ENCODE assay signal across 7 mouse cellular contexts in the genomic region with DNA sequence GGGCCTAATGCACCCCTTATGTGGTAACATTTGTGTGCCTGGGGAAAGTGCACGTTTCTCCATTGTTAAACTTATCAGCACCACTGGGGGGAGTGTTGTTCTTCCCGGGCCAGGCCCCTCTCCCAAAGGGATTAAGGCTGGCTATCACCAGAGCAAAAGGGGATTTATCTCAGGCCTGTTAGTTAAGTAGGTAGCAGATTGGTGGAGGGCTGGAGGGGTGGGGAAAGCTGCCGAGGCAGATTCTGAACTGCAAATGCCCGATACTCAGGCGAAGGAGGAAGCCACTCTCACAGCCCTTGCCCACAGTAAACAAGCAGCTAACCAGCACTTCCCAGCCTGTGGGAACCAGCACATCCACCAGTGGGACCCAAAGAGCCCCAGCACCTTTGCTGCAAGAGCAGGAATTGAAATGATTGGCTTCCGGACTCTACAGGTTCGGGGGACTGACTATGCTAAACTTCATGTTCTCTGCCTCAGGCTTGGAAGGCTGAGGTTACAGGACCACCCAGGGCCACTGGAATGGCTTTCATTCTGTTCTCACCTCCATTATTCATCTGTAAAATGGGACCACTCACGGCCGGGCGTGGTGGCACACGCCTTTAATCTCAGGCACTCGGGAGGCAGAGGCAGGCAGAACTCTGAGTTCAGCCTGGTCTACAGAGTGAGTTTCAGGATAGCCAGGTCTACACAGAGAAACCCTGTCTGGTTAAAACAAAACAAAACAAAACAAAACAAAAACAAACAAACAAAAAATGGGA. TPM values are rescaled to one million over a fixed set of nuclear protein-coding genes. Genes with fewer than 3 reads are reported as not detected.
DNase-seq lines count a peak whose midpoint lies in the region; ATAC-seq and TF ChIP-seq lines count a peak whose summit lies in the region.

No protein-coding gene starts in this region.

- no peak for TF ChIP-seq POLR2A in small intestine, adult 2 months (IDR thresholded peaks at IDR 0.05; ENCODE audit: low read depth, low read length)

- H3K27me3 ChIP-seq in liver, postnatal 0 days (ENCODE audit: insufficient read depth, low read length), result no peaks in the 10 kb centered on the region
- no peaks in the 10 kb centered on the region for H3K27me3 ChIP-seq in liver, embryonic 11.5 days (replicated peaks; ENCODE audit: control insufficient read depth, insufficient read depth, low read length)
- no peaks in the 10 kb centered on the region for H3K27me3 ChIP-seq in kidney, postnatal 0 days (ENCODE audit: insufficient read depth, low read length)
- no peaks in the 10 kb centered on the region for H3K27me3 ChIP-seq in small intestine, adult 2 months (ENCODE audit: control insufficient read depth, insufficient read depth, low read length)

- H3K27ac ChIP-seq in liver, postnatal 0 days (ENCODE audit: low read depth), result no peak overlapping the region
- no peak overlapping the region for H3K27ac ChIP-seq in liver, embryonic 11.5 days (ENCODE audit: low read depth, low read length)
- no peak overlapping the region for H3K27ac ChIP-seq in kidney, postnatal 0 days
- H3K27ac ChIP-seq in small intestine, adult 2 months (ENCODE audit: insufficient read depth, low read depth, low read length), result no peak overlapping the region

- DNase-seq in liver, postnatal 0 days, result no peak
- no peak for DNase-seq in liver, embryonic 11.5 days (ENCODE audit: low spot score)
- peak; percentile 90 for DNase-seq in ZHBTc4 (ENCODE audit: low read depth, low spot score)
- DNase-seq in embryo, embryonic 10.5 days (ENCODE audit: low spot score), result peak; percentile 41
- DNase-seq in kidney, postnatal 0 days (ENCODE audit: low spot score), result peak; percentile 62
- DNase-seq in layer of hippocampus, adult 8-10 months (ENCODE audit: low spot score in 2 of 2), result no peak

- ATAC-seq in liver, postnatal 0 days, result no peak
- no peak for ATAC-seq in liver, embryonic 11.5 days (replicated peaks; ENCODE audit: low FRiP score)
- ATAC-seq in kidney, postnatal 0 days (replicated peaks; ENCODE audit: low FRiP score, low read depth), result no peak

- H3K4me2 ChIP-seq in liver, postnatal 0 days (ENCODE audit: low read depth, low read length), result no peak overlapping the region
- H3K4me2 ChIP-seq in liver, embryonic 11.5 days, result no peak overlapping the region
- H3K4me2 ChIP-seq in kidney, postnatal 0 days (ENCODE audit: low read length), result no peak overlapping the region

- H3K36me3 ChIP-seq in liver, postnatal 0 days (replicated peaks; ENCODE audit: insufficient read depth, low read length), result no peaks in the 10 kb centered on the region
- H3K36me3 ChIP-seq in liver, embryonic 11.5 days (ENCODE audit: control insufficient read depth, insufficient read depth, low read length), result no peaks in the 10 kb centered on the region
- H3K36me3 ChIP-seq in kidney, postnatal 0 days (ENCODE audit: insufficient read depth, low read length), result no peaks in the 10 kb centered on the region
- no peaks in the 10 kb centered on the region for H3K36me3 ChIP-seq in small intestine, adult 2 months (ENCODE audit: control insufficient read depth, insufficient read depth, low read length)

- no peaks in the 10 kb centered on the region for H3K9me3 ChIP-seq in liver, postnatal 0 days (ENCODE audit: low read length)
- no peaks in the 10 kb centered on the region for H3K9me3 ChIP-seq in liver, embryonic 11.5 days (ENCODE audit: control insufficient read depth, low read length)
- no peaks in the 10 kb centered on the region for H3K9me3 ChIP-seq in kidney, postnatal 0 days (replicated peaks; ENCODE audit: low read length)

- TF ChIP-seq CTCF in liver, postnatal 0 days (IDR thresholded peaks at IDR 0.05; ENCODE audit: low read depth), result peak; percentile 41
- TF ChIP-seq CTCF in kidney, postnatal 0 days (IDR thresholded peaks at IDR 0.05; ENCODE audit: low read depth), result peak; percentile 67
- TF ChIP-seq CTCF in small intestine, adult 2 months (IDR thresholded peaks at IDR 0.05; ENCODE audit: extremely low read depth, insufficient read length, insufficient replicate concordance, low read depth, low read length), result peak; percentile 16; the same call in 1 of the 2 replicates

- no peak for TF ChIP-seq EP300 in liver, postnatal 0 days (IDR thresholded peaks at IDR 0.05; ENCODE audit: low read depth)

- no peaks in the 10 kb centered on the region for H3K4me1 ChIP-seq in liver, postnatal 0 days (ENCODE audit: insufficient read depth)
- H3K4me1 ChIP-seq in liver, embryonic 11.5 days (replicated peaks; ENCODE audit: control insufficient read depth, insufficient read depth, low read length), result no peaks in the 10 kb centered on the region
- no peaks in the 10 kb centered on the region for H3K4me1 ChIP-seq in kidney, postnatal 0 days (replicated peaks; ENCODE audit: insufficient read depth, low read length)
- H3K4me1 ChIP-seq in small intestine, adult 2 months (ENCODE audit: control insufficient read depth, insufficient read depth, insufficient read length, low read length), result no peaks in the 10 kb centered on the region

- H3K9ac ChIP-seq in liver, postnatal 0 days (replicated peaks), result no peak overlapping the region
- H3K9ac ChIP-seq in liver, embryonic 11.5 days (ENCODE audit: low read depth, low read length), result no peak overlapping the region
- H3K9ac ChIP-seq in kidney, postnatal 0 days (ENCODE audit: low read depth, low read length), result no peak overlapping the region

- no peak overlapping the region for H3K4me3 ChIP-seq in liver, postnatal 0 days (ENCODE audit: low read depth, low read length)
- H3K4me3 ChIP-seq in liver, embryonic 11.5 days (ENCODE audit: low read depth, low read length), result no peak overlapping the region
- H3K4me3 ChIP-seq in kidney, postnatal 0 days (replicated peaks; ENCODE audit: low read depth, low read length), result no peak overlapping the region
- no peak overlapping the region for H3K4me3 ChIP-seq in small intestine, adult 2 months (ENCODE audit: low read depth, low read length)

- WGBS in liver, postnatal 0 days (ENCODE audit: insufficient replicate concordance), result 53% methylated on average over 12 of the region's 12 CpGs
- 52% methylated on average over 12 of the region's 12 CpGs for WGBS in liver, embryonic 11.5 days
- 62% methylated on average over 12 of the region's 12 CpGs for WGBS in kidney, postnatal 0 days
- WGBS in small intestine, adult 2 months, result 61% methylated on average over 12 of the region's 12 CpGs

RNA-seq across cellular contexts. Expression of gene Scand1, which starts 32.5 kb away (rescaled TPM):
- polyA plus RNA-seq in liver, postnatal 0 days (2015; fragmentation: Nextera tagmentation; extraction: Ambion mirVana), result 56.7 and 70.2 TPM in 2 replicates
- 58.9 and 63.6 TPM in 2 replicates for polyA plus RNA-seq in liver, embryonic 11.5 days (2014; fragmentation: Nextera tagmentation; extraction: Ambion mirVana)
- 140 and 181 TPM in 2 replicates for polyA plus RNA-seq in kidney, postnatal 0 days (2015; fragmentation: Nextera tagmentation; extraction: Ambion mirVana)
- polyA plus RNA-seq in small intestine, adult 2 months (2012; rRNA removed), result 234 and 518 TPM in 2 replicates
- 10 to 100 TPM; 59.9 to 80.3 (median 72.3) TPM for total RNA-seq in layer of hippocampus, adult 8-10 months (2022)

RNA-seq across cellular contexts. Expression of gene Cnbd2, which starts 32.9 kb away (rescaled TPM):
- 3.5 and 4.0 TPM in 2 replicates for polyA plus RNA-seq in liver, postnatal 0 days (2015; fragmentation: Nextera tagmentation; extraction: Ambion mirVana)
- polyA plus RNA-seq in liver, embryonic 11.5 days (2014; fragmentation: Nextera tagmentation; extraction: Ambion mirVana), result 2.6 and 2.9 TPM in 2 replicates
- polyA plus RNA-seq in kidney, postnatal 0 days (2015; fragmentation: Nextera tagmentation; extraction: Ambion mirVana), result 14.7 and 16.2 TPM in 2 replicates
- 0.19 and 0.48 TPM in 2 replicates for polyA plus RNA-seq in small intestine, adult 2 months (2012; rRNA removed)
- total RNA-seq in layer of hippocampus, adult 8-10 months (2022), result 1 to 10 TPM; 4.8 to 7.1 (median 6.8) TPM

Comparison
In these comparisons a context has a peak if more than half of its experiments do, and no peak if none do; other contexts are left out.
1. DNase-seq: peak in ZHBTc4 (single experiment), embryo, embryonic 10.5 days (single experiment) and kidney, postnatal 0 days (single experiment); none in liver, postnatal 0 days (single experiment), liver, embryonic 11.5 days (single experiment) and layer of hippocampus, adult 8-10 months (0 of 2).
2. CTCF ChIP-seq: peak in every context shown above with its lines; median percentile 67 in kidney, postnatal 0 days; 41 in liver, postnatal 0 days; 16 in small intestine, adult 2 months.